Mouse (Mus musculus) lung, adult 2 months (tissue): ENCODE results near the gene Slc25a12.

Source experiments
- CTCF ChIP-seq: fragments of 200-500 bp; IDR thresholded peaks from 2 replicates; pipeline ENCODE4 v1.5.1; 2011; ENCODE audit warnings: mild to moderate bottlenecking, low read length, control low read depth; ENCODE audit not compliant: insufficient read depth
- POLR2A ChIP-seq: fragments of 200-500 bp; IDR thresholded peaks from 2 replicates; pipeline ENCODE4 v1.6.1; 2011; ENCODE audit warnings: low read depth, mild to moderate bottlenecking, control low read depth, low read length, borderline replicate concordance; ENCODE audit errors: extremely low read depth

GRCm38 (mm10) chr2:71304821-71305220 lies 62.7 kb downstream of the Slc25a12 start:
- TF ChIP-seq POLR2A, result no peak
- TF ChIP-seq CTCF, result no peak
